Mouse (Mus musculus): ENCODE results near the gene Il17rb.

The Il17rb gene

GRCm38 (mm10) chr14:29950805-29951204 lies 57.9 kb downstream of the Il17rb start:
- no peak for TF ChIP-seq GATA4 (IDR thresholded peaks at IDR 0.05; ENCODE audit: insufficient replicate concordance, low read length)

GRCm38 (mm10) chr14:29946761-29947309 lies 61.9 kb downstream of the Il17rb start:
- TF ChIP-seq GATA4 (IDR thresholded peaks at IDR 0.05; ENCODE audit: insufficient replicate concordance, low read length), result no peak

All from liver, adult (tissue).